Mouse (Mus musculus): Measurements from ENCODE around the gene Samhd1.
"Not testable (repeated sequence)": the region's sequence is repeated elsewhere in the genome, so short reads cannot be mapped to it uniquely, and the experiment has no call there.

The Samhd1 gene

DNA sequence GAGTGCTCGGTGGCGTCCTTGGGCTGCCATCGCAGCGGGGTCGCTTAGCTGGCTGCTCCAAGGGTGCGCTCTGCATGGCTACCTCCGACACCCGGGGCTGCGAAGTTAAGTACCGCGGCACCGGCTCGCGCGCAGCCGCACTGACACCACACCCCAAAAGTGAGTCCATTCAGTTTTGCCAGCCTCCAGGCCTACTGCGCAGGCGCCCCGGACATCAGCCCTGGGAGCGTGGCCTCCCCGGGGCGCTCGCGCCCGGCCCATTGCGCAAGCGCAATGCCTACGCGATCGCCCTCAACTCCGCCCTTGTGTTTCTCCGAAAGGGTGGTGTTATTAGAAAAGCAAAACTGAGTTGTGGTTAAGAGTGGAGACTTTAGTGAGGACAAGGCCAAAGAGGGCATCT lies at the start of gene Samhd1:
Samhd1 (minus strand) TSS at position 252 of the 400 bp plus-strand sequence.
- DNase-seq (ENCODE audit: inconsistent age in 2 of 2, low spot score in 1 of 2): peak; percentile 98

GRCm38 (mm10) chr2:157178167-157178566 lies 43.1 kb upstream of the Samhd1 start:
- no peak for DNase-seq (ENCODE audit: inconsistent age in 2 of 2, low spot score in 1 of 2)

GRCm38 (mm10) chr2:157176248-157176647 lies 41.2 kb upstream of the Samhd1 start:
- no peak for DNase-seq (ENCODE audit: inconsistent age in 2 of 2, low spot score in 1 of 2)

GRCm38 (mm10) chr2:157174416-157174815 lies 39.4 kb upstream of the Samhd1 start:
- no peak for DNase-seq (ENCODE audit: inconsistent age in 2 of 2, low spot score in 1 of 2)

DNA sequence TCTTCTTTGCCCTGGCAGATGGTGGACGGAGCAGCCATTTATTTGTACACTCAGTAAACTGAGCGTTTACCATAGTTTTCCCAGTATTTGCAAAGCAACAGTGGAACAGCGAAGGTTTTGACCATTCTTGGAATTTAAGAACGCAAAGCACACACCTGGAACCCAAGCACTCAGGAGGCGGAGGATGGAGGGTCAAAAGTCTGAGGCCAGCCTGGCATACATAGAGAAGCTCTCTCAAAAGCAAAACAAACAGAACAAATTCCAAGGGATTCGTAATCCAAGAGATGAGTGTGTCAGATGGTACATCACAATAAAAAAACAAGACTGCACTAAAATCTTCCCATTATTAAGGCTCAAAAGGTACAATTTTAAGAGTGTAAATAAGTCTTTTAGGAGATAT lies 38.5 kb upstream of the Samhd1 start:
- no peak for DNase-seq (ENCODE audit: inconsistent age in 2 of 2, low spot score in 1 of 2)

DNA sequence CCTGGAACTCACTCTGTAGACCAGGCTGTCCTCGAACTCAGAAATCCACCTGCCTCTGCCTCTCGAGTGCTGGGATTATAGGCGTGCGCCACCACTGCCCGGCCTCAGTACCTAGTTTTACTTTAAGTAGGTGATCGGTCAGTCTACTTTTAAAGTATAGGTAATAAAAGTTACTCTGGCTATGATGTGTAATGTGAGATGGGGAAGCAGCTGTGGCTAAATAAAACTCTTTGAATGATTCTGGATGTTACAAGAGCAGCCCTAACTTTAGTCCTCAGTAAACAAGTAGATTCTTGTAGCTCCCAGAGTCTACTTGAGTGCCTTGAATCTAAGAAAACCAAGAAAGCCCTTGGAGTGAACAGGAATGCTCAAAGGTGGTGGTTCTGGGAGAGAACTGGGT lies 37.9 kb upstream of the Samhd1 start:
- DNase-seq (ENCODE audit: inconsistent age in 2 of 2, low spot score in 1 of 2): no peak

DNA sequence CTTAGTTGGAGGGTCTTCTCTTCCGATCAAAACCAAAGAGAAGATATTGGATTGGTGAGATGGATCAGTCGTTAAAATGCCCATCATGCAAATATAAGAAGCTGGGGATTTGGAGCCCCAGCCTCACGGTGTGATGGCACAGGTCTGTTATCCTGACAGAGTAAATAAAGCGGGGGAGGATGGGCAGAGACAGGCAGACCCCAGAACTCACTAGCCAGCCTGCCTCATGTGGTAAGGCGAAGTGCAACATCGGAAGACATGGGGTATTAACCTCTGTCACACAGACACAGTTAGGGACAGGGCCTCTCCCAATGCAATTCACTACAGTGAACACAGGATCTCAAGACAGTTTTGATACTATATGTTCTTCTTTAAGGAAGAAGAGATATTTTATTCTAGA lies 35.6 kb upstream of the Samhd1 start:
- DNase-seq (ENCODE audit: inconsistent age in 2 of 2, low spot score in 1 of 2): no peak

GRCm38 (mm10) chr2:157170166-157170565 lies 35.1 kb upstream of the Samhd1 start:
- no peak for DNase-seq (ENCODE audit: inconsistent age in 2 of 2, low spot score in 1 of 2)

GRCm38 (mm10) chr2:157166371-157167080 lies 31.5 kb upstream of the Samhd1 start:
- no peak for DNase-seq (ENCODE audit: inconsistent age in 2 of 2, low spot score in 1 of 2)

DNA sequence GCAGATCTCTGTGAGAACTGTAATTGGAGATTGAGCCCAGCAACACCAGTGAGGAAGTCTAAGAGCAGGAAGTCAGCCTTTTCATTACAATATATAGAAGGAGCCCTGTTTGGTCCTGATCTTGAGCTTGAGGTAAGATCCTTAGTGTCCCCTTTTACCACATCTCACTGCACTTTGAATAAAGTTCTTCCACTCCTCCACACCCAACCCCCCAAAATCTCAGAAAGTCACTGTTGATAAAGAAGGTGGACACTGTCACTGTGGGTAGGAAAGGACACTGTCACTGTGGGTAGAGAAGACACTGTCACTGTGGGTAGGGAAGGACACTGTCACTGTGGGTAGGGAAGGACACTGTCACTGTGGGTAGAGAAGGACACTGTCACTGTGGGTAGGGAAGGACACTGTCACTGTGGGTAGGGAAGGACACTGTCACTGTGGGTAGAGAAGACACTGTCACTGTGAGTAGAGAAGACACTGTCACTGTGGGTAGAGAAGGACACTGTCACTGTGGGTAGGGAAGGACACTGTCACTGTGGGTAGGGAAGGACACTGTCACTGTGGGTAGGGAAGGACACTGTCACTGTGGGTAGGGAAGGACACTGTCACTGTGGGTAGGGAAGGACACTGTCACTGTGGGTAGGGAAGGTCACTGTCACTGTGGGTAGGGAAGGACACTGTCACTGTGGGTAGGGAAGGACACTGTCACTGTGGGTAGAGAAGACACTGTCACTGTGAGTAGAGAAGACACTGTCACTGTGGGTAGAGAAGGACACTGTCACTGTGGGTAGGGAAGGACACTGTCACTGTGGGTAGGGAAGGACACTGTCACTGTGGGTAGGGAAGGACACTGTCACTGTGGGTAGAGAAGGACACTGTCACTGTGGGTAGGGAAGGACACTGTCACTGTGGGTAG lies 30.5 kb upstream of the Samhd1 start:
- DNase-seq (ENCODE audit: inconsistent age in 2 of 2, low spot score in 1 of 2): not testable (repeated sequence)

- no peak for DNase-seq (ENCODE audit: inconsistent age in 2 of 2, low spot score in 1 of 2)
These were observed 29.0 kb upstream of the Samhd1 start for GRCm38 (mm10) chr2:157164101-157164500.

DNA sequence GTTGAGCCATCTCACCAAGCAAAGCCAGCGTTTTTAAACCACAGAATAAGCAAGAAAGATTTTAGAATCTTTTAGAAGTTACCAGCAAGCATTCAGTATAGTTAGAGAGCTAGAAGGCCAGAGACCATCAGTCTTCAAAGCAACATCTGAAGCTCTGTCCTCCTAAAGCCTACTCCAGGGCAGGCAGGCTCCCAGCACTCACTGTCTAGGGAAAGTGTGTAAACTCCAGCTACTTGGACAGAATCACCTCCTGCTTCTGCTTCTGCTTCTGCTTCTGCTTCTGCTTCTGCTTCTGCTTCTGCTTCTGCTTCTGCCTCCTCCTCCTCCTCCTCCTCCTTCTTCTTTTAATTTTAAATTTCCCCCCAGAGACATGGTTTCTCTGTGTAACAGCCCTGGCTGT lies 21.0 kb upstream of the Samhd1 start:
- no peak for DNase-seq (ENCODE audit: inconsistent age in 2 of 2, low spot score in 1 of 2)

GRCm38 (mm10) chr2:157153235-157153634 lies 18.2 kb upstream of the Samhd1 start:
- no peak for DNase-seq (ENCODE audit: inconsistent age in 2 of 2, low spot score in 1 of 2)

- DNase-seq (ENCODE audit: inconsistent age in 2 of 2, low spot score in 1 of 2): no peak
These were observed 13.4 kb upstream of the Samhd1 start for GRCm38 (mm10) chr2:157148417-157148816.

- DNase-seq (ENCODE audit: inconsistent age in 2 of 2, low spot score in 1 of 2): no peak
These were observed 12.4 kb upstream of the Samhd1 start for GRCm38 (mm10) chr2:157147397-157148020.

DNA sequence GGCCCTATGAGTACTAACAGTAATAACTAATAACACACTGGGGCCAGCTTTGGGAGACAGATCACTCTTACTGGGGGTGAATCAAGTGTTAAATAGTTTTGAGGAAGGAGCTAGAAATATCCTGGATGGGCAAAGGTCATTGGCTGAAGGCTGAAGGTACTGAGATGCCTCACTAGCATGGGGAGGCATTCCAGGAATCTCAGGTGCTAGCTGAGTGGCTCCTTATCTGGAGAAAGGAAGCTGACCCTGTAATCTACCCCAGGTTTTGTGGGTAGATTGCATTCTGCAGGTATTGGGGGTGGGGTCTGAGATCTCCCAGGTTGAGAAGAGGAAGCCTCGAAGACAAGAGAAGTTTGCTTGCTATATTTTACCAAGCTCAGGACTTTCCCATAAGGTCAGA lies 10.1 kb upstream of the Samhd1 start:
- DNase-seq (ENCODE audit: inconsistent age in 2 of 2, low spot score in 1 of 2): no peak

DNA sequence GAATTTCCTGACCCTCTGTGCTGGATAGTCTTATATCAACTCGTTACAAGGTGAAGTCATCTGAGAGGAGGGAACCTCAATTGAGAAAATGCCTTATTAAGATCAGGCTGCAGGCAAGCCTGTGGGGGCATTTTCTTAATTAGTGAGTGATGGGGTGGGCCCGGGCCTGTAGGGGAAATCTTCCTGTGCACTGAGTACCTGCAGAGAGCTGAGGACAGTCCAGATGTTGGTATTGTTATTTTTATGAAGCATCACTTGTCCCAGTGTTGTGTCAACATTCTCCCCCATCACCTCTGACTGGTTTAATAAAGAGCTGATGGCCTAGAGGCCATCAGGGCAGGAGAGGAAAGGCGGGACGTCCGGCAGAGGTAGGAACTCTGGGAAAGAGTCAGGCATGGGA lies 9.1 kb upstream of the Samhd1 start:
- no peak for DNase-seq (ENCODE audit: inconsistent age in 2 of 2, low spot score in 1 of 2)

- no peak for DNase-seq (ENCODE audit: inconsistent age in 2 of 2, low spot score in 1 of 2)
These were observed 6.9 kb upstream of the Samhd1 start for GRCm38 (mm10) chr2:157141962-157142361.

DNA sequence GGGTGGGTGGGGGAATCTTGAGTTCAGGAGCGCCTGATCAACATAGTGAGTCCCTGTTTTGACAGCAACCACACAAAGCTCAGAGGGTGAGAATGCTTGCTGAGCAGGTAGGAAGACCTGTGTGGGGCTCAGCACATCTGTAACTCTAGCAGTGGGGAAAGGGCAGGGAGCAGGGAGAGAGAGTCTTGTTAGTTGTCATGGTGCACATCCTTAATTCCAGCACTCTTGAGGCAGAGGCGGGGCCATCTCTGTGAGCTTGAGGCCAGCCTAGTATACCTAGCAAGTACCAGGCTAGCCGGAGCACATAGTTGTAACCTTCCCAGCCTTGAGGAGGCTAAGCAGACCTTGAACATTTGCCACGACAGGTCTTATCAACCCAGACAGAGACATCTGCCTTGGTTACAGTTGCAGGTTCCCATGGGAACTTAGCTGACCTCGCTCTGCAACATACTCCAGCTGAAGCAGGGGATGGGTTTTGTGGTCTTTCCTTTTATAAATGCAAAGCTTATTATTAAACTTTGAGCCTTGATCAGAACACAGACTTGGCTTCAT lies 4.3 kb upstream of the Samhd1 start:
- peak in 1 of 2 experiments; percentile 29 for DNase-seq (ENCODE audit: inconsistent age in 2 of 2, low spot score in 1 of 2)

DNA sequence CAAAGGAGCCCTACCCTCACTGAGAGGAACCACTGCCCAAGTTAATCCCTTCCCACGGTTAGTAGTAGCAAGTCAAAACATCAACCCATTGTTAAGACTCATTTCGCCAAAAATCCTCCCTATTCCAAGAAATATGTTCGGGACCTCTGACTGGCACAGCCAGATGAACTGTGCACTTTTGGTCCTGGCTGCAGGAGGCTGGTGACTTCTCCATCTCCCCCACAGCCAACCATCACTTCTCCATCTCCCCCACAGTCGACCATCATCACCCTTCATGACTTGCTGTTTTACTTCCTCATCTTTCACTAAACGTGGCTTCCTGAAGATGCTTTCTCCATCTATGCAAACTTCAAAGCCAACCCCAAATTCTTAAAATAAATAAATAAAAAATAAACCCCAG lies 3.7 kb upstream of the Samhd1 start:
- no peak for DNase-seq (ENCODE audit: inconsistent age in 2 of 2, low spot score in 1 of 2)

DNA sequence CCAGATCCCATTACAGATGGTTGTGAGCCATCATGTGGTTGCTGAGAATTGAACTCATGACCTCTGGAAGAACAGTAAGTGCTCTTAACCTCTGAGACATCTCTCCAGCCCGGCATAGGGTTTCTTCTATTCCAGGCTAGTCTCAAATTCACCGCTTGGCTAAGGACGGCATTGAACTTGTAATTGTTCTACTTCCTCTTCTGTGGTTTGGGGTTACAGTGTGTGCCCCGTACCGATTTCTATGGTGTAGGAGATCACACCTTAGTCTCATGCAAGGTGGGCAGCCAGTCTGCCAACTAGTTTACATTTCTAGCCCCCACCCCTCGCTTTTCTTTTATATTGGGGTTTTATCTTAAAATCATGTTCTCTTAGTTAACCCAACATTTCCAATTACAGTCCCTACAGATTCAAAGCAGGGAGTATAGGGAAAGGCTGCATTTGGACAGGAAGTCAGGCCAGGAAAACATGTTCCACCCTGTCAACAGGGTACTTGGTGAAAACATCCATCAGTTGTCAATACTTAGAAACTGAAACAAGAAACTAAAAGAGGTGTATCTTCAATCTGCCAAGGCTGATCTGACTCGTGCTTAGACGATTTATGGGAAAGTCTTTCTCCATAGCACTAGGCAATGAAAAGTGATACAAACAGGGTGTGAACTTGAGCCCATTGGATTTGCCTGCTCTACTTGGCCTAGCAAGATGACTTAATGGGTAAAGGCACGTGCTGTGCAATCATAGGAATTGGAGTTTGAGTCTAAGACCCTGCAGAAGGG lies 3.1 kb upstream of the Samhd1 start:
- DNase-seq (ENCODE audit: inconsistent age in 2 of 2, low spot score in 1 of 2): peak in 1 of 2 experiments; percentile 24
